Mouse (Mus musculus) MEL (cell line): ENCODE data around the gene Kcnd3. TPM values are rescaled to one million over a fixed set of nuclear protein-coding genes. Genes with fewer than 3 reads are reported as not detected.

Experiments
- DNase-seq: peaks from one replicate; pipeline ENCODE4 v3.0.0; 2011; ENCODE audit warnings: low read depth, low spot score
- H3K27ac ChIP-seq: 2 replicates; pipeline ENCODE4 v1.5.1; 2012; ENCODE audit warnings: low read depth, mild to moderate bottlenecking, control low read depth, low read length, moderate library complexity; ENCODE audit not compliant: control insufficient read depth
- H3K27me3 ChIP-seq, 2 experiments: fragments of 150-350 bp in 1 of 2; sonication (generic) in 1 of 2; 2 replicates each; pipeline ENCODE4 v1.6.1; 2012; ENCODE audit warnings: low read length in 2 of 2, mild to moderate bottlenecking in 2 of 2, improper control_type of control experiment in 1 of 2, moderate library complexity in 1 of 2; ENCODE audit not compliant: insufficient read depth in 2 of 2, control insufficient read depth in 1 of 2
- H3K36me3 ChIP-seq, 2 experiments: 2 replicates each; pipeline ENCODE4 v1.6.1; 2012 to 2014; ENCODE audit warnings: low read length in 2 of 2, improper control_type of control experiment in 1 of 2, inconsistent platforms in 1 of 2, mild to moderate bottlenecking in 1 of 2; ENCODE audit not compliant: insufficient read depth in 2 of 2, control insufficient read depth in 1 of 2
- H3K4me1 ChIP-seq, 2 experiments: fragments of 150-350 bp in 1 of 2; sonication (generic) in 1 of 2; 2 replicates each; pipeline ENCODE4 v1.6.1; 2012; ENCODE audit warnings: low read length in 2 of 2, improper control_type of control experiment in 1 of 2, mild to moderate bottlenecking in 1 of 2; ENCODE audit not compliant: insufficient read depth in 2 of 2, control insufficient read depth in 1 of 2
- H3K4me3 ChIP-seq, 2 experiments: fragments of 150-350 bp in 1 of 2; sonication (generic) in 1 of 2; 2 replicates each; pipeline ENCODE4 v1.5.1; 2012; ENCODE audit warnings: low read depth in 2 of 2, low read length in 2 of 2, mild to moderate bottlenecking in 2 of 2, moderate library complexity in 2 of 2, control low read depth in 1 of 2, improper control_type of control experiment in 1 of 2; ENCODE audit not compliant: control insufficient read depth in 1 of 2, insufficient read depth in 1 of 2
- H3K79me2 ChIP-seq: 2 replicates; pipeline ENCODE4 v1.6.1; 2012; ENCODE audit warnings: mild to moderate bottlenecking, low read length, moderate library complexity; ENCODE audit not compliant: control insufficient read depth, poor library complexity, insufficient read depth
- H3K9ac ChIP-seq: 2 replicates; pipeline ENCODE4 v1.6.1; 2012; ENCODE audit warnings: low read depth, mild to moderate bottlenecking, control low read depth, low read length, moderate library complexity; ENCODE audit not compliant: control insufficient read depth, poor library complexity, severe bottlenecking
- H3K9me3 ChIP-seq: fragments of 150-350 bp; sonication (generic); replicated peaks from 2 replicates; pipeline ENCODE4 v1.6.1; 2012; ENCODE audit warnings: mild to moderate bottlenecking, low read length, improper control_type of control experiment, moderate library complexity; ENCODE audit not compliant: insufficient read depth
- CHD2 ChIP-seq: IDR thresholded peaks from 2 replicates; pipeline ENCODE4 v1.6.1; 2011; ENCODE audit warnings: low read length, improper control_type of control experiment
- EP300 ChIP-seq, 2 experiments: IDR thresholded peaks; 2 replicates each; pipeline ENCODE4 v1.6.1; 2011; ENCODE audit warnings: improper control_type of control experiment in 2 of 2, low read length in 2 of 2, low read depth in 1 of 2, mild to moderate bottlenecking in 1 of 2
- ETS1 ChIP-seq: IDR thresholded peaks from 2 replicates; pipeline ENCODE4 v1.6.1; 2012; ENCODE audit warnings: low read depth, mild to moderate bottlenecking, inconsistent platforms, low read length, improper control_type of control experiment, moderate library complexity
- GATA1 ChIP-seq: IDR thresholded peaks from 2 replicates; pipeline ENCODE4 v1.6.1; 2011; ENCODE audit warnings: low read depth, low read length, improper control_type of control experiment
- MAFK ChIP-seq: IDR thresholded peaks from 2 replicates; pipeline ENCODE4 v1.6.1; 2011; ENCODE audit warnings: low read depth, mild to moderate bottlenecking, low read length, improper control_type of control experiment, borderline replicate concordance
- MAX ChIP-seq: IDR thresholded peaks from 2 replicates; pipeline ENCODE4 v1.6.1; 2011; ENCODE audit warnings: low read length, improper control_type of control experiment
- MEF2A ChIP-seq: IDR thresholded peaks from 2 replicates; pipeline ENCODE4 v1.6.1; 2014; ENCODE audit warnings: low read depth, mild to moderate bottlenecking, inconsistent platforms, low read length, improper control_type of control experiment; ENCODE audit not compliant: poor library complexity, insufficient replicate concordance, severe bottlenecking; ENCODE audit errors: extremely low read depth
- MXI1 ChIP-seq: IDR thresholded peaks from 2 replicates; pipeline ENCODE4 v1.6.1; 2011; ENCODE audit warnings: mild to moderate bottlenecking, low read depth, low read length, improper control_type of control experiment
- POLR2A ChIP-seq, 2 experiments: IDR thresholded peaks; 2 replicates each; pipeline ENCODE4 v1.6.1; 2011 to 2012; ENCODE audit warnings: low read length in 2 of 2, mild to moderate bottlenecking in 2 of 2, control low read depth in 1 of 2, improper control_type of control experiment in 1 of 2, low read depth in 1 of 2, moderate library complexity in 1 of 2; ENCODE audit not compliant: control insufficient read depth in 1 of 2, insufficient read depth in 1 of 2, poor library complexity in 1 of 2
- RAD21 ChIP-seq: IDR thresholded peaks from 2 replicates; pipeline ENCODE4 v1.6.1; 2011; ENCODE audit warnings: mild to moderate bottlenecking, low read depth, low read length, improper control_type of control experiment
- SIN3A ChIP-seq: IDR thresholded peaks from 2 replicates; pipeline ENCODE4 v1.6.1; 2012; ENCODE audit warnings: low read length, improper control_type of control experiment, inconsistent platforms
- TAL1 ChIP-seq: IDR thresholded peaks from 2 replicates; pipeline ENCODE4 v1.6.1; 2012; ENCODE audit warnings: mild to moderate bottlenecking, inconsistent platforms, low read length, moderate library complexity, mixed read lengths
- TCF12 ChIP-seq: IDR thresholded peaks from 2 replicates; pipeline ENCODE4 v1.6.1; 2014; ENCODE audit warnings: low read depth, mild to moderate bottlenecking, inconsistent platforms, low read length, improper control_type of control experiment, moderate library complexity
- ZMIZ1 ChIP-seq: IDR thresholded peaks from 2 replicates; pipeline ENCODE4 v1.6.1; 2012; ENCODE audit warnings: low read depth, mild to moderate bottlenecking, inconsistent platforms, low read length, improper control_type of control experiment, moderate library complexity
- polyA plus RNA-seq, 2 experiments: library from polyadenylated mRNA; stranded (reverse) in 1 of 2; unstranded in 1 of 2; fragments of >175 nt in 1 of 2; fragments of >200 nt in 1 of 2; gene quantifications; 2 replicates each; pipeline versions ENCODE4 v1.2.1 to v1.2.4; 2012; ENCODE audit warnings: low replicate concordance in 2 of 2, low read depth in 1 of 2; ENCODE audit not compliant: insufficient read length in 2 of 2, insufficient read depth in 1 of 2, missing spikeins in 1 of 2
- total RNA-seq: library from RNA; depleted of rRNA; stranded (reverse); fragments of 300-350 nt; gene quantifications from 2 replicates; pipeline ENCODE4 v1.2.3, GENCODE M21; 2012

Gene Kcnd3
- total and polyA plus RNA-seq, 3 experiments: 0.01 TPM; not detected in 2

GRCm38 (mm10) chr3:105701399-105701798 lies 249.3 kb downstream of the Kcnd3 start:
- H3K27me3 ChIP-seq: no peaks in the 10 kb centered on the region
- peak; percentile 64 for TF ChIP-seq ETS1
- TF ChIP-seq TCF12: peak; percentile 61; the same call in 1 of the 2 replicates
- TF ChIP-seq GATA1: peak; percentile 34; the same call in 1 of the 2 replicates
- TF ChIP-seq EP300 (IDR thresholded peaks at IDR 0.05; ENCODE audit: low read depth in 1 of 2, low read length in 2 of 2): peak in 1 of 2 experiments; percentile 62; a peak in 2 of 4 replicates
- no peak for TF ChIP-seq ZMIZ1
- no peak for TF ChIP-seq MAFK
- TF ChIP-seq TAL1: peak; percentile 75
- TF ChIP-seq MAX: no peak; the same call in 1 of the 2 replicates
- no peak for TF ChIP-seq RAD21
- no peak for TF ChIP-seq MEF2A
- no peak for TF ChIP-seq CHD2
- peak; percentile 54 for TF ChIP-seq SIN3A
- no peak for TF ChIP-seq POLR2A (IDR thresholded peaks at IDR 0.05; ENCODE audit: control insufficient read depth in 1 of 2, insufficient read depth in 1 of 2, low read depth in 1 of 2, low read length in 2 of 2, poor library complexity in 1 of 2)
- TF ChIP-seq, all 39 proteins: peak for 6
- Histone ChIP-seq H3K9me3 (no peaks in the 10 kb centered on the region), H3K79me2 (no peaks in the 10 kb centered on the region), H3K4me1 (peaks cover 31 to 58% of the 10 kb centered on the region in 2 experiments), H3K36me3 (peaks cover 0 to 34% of the 10 kb centered on the region in 2 experiments; a peak in 2 of 4 replicates), H3K9ac (peak overlapping the region; percentile 30), H3K27ac (peak overlapping the region; percentile 29), H3K4me3 (peak overlapping the region; percentile 31 to 62)
- DNase-seq: peak; percentile 73

GRCm38 (mm10) chr3:105703571-105703970 lies 251.4 kb downstream of the Kcnd3 start:
- peaks cover 0 to 25% of the 10 kb centered on the region in 2 experiments; a peak in 2 of 4 replicates for H3K36me3 ChIP-seq
- peaks cover 22 to 46% of the 10 kb centered on the region in 2 experiments for H3K4me1 ChIP-seq
- H3K27ac ChIP-seq: no peak overlapping the region; the same call in 1 of the 2 replicates
- no peaks in the 10 kb centered on the region for H3K9me3 ChIP-seq
- H3K9ac ChIP-seq: no peak overlapping the region
- 0 out of 2 replicates have a peak, but pooled peaks have one; percentile 4 for TF ChIP-seq MXI1
- TF ChIP-seq MAX: no peak
- H3K4me3 ChIP-seq: no peak overlapping the region
- no peaks in the 10 kb centered on the region for H3K79me2 ChIP-seq
- no peaks in the 10 kb centered on the region for H3K27me3 ChIP-seq
- DNase-seq: no peak
